Mouse (Mus musculus) urinary bladder, postnatal 36 days (tissue): ENCODE measurements at regions not wholly inside any gene's neighbourhood (a gene's known extent, or its start where the extent isn't known, plus 50 kb on each side); places are given as distances from the start of the nearest gene placed in this dataset.

Source experiments
- DNase-seq, 2 experiments: peaks; one replicate each; pipeline ENCODE4 v3.0.0; 2022; ENCODE audit warnings: low spot score in 2 of 2, mixed read lengths in 1 of 2

GRCm38 (mm10) chr11:15572716-15573115 lies 684.8 kb upstream of the Vstm2a start:
- no peak for DNase-seq

DNA sequence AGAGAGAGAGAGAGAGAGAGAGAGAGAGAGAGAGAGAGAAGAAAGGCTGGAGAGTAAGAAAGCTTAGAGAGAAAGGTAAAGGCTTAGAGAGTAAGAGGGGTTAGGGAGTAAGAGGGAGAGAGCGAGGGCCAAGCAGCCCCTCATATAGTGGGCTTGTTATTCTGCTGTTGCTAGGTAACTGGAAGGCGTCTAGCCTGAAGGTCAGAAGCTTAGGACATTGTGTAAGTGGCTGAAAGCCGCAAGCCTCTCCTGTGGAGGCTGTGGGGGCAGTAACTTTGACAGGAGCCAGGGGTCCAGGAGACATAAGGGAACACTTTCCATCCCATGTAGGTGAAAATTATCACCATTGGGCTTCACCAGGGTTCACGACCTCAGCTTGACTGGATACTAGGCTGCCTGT lies 637.6 kb upstream of the Vstm2a start:
- DNase-seq = no peak

DNA sequence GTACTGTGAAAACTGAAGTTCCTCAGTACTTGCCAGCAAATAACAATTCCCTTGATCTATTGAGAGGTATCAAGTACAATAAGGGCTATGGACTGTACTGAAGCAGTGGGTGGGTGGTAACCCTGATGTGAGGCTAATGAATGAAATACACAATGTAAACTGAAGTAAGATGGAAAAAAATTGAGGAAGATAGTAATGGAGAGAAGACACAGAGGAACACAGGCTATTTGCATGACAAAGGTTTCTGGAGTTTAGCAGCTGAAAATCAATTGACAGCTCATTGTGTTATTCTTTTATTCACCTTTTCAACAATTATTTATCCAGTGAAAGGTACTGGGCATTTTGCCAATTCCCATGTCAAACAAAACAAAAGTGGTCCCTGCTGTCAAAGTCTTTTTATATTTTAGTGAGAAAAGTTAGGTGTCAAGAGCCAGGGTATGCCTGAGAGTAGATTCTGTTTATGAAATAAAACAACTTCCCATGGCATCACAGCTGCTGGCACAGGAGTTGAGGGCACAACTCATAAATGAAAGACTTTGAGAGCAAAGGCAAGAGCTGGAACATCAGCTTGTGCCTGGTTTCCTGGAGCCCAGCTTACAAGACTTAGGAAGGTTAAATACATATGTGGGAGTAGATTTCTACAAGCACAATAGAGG lies 608.4 kb upstream of the Vstm2a start:
- no peak for DNase-seq

- no peak for DNase-seq
These were observed 568.5 kb upstream of the Vstm2a start for GRCm38 (mm10) chr11:15689073-15689472.

- DNase-seq = no peak
These were observed 559.3 kb upstream of the Vstm2a start for GRCm38 (mm10) chr11:15698001-15698756.

DNA sequence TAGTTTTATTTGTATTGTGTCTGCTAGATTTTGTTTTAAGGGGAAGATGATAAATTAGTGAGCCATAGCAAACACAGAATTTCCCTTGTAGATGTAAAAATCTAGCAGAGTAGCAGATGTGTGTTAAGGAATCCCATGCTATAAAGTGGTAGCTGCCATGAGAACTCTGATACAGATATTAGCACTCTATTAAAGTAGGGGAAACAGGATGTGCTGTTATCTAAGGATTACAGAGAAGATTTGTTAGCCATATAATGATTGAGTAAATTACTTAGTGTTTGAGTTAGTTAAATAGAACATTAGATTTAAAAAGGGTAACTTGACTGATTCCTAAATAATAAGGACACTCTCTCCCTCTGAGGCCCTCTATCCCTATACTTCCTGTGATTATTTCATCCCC lies 541.5 kb upstream of the Vstm2a start:
- no peak for DNase-seq

GRCm38 (mm10) chr11:15717536-15717935 lies 540.0 kb upstream of the Vstm2a start:
- no peak for DNase-seq

DNA sequence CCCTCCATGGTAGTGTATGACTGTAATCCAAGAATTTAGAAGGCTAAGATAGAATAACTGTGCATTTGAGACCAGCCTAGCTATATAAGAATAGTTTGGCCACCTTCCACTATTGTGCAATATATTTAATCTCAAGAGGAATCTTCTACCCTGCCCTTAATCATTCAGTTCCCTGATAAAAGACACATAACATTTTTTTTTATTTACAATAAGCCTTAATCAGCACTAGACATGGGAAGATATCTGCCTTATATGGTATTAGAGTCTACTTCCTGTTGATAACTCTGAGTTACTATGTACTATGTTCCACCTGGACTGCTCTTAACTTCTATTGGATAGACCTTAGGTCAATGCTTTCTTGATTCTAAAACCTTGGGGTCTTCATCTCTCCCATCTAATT lies 519.9 kb upstream of the Vstm2a start:
- DNase-seq = no peak

GRCm38 (mm10) chr11:15756006-15756405 lies 501.5 kb upstream of the Vstm2a start:
- no peak for DNase-seq

DNA sequence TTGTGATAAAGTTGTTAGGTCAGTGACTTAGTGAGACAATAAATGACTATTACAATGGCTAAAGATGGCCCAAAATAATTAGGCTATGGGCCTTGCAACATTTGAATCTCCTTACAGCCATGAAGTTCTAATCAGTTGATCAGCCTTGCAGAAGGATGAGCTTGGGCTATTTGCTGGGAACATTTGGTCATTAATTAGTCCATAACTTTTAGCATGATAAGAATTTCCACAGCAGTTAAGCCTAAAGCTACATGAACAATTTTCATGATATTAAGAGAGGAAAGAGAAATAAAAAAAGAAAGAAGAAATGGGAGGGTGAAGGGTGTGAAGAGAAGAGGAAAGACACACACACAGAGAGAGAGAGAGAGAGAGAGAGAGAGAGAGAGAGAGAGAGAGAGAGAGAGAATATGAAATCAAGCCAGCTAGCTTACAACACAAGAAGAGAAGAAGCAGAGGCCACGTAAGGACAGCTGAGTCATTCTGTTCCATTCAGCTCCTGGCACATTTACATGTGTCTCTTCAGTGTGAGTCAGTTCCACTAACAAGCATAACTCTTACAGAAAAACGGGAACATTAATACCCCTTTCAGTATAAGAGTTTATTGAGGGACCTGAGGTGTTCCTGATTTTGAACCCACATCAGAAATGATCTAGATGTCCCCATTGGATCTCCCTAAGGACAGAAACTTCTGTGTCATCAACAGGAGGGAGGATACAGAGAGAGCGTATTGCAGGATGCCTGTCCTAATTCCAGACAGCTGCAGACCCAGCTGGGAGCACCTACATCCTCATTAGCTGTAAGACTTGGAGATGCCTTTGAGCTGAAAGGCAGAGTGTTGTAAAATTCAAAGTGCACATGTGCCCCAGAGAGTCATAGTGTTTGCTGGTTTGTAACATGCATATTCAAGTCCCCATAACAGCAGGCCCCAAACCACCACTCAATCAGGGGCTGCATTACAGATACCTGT lies 487.6 kb upstream of the Vstm2a start:
- DNase-seq = peak in 1 of 2 experiments; percentile 23
